In genomic region chr5:135632117-135632796, GRCm38 (mm10) we compare ENCODE assay signal across 8 mouse cellular contexts. TPM values are rescaled to one million over a fixed set of nuclear protein-coding genes. Genes with fewer than 3 reads are reported as not detected.
DNase-seq lines count a peak whose midpoint lies in the region; ATAC-seq lines count a peak whose summit lies in the region.

TSS of gene Rhbdd2 (plus strand) at chr5:135632618.

- peak; percentile 98 to 99 for DNase-seq in adrenal gland, adult (ENCODE audit: inconsistent age in 2 of 2, low spot score in 1 of 2)
- peak; percentile 99 for DNase-seq in embryo, embryonic 10.5 days (ENCODE audit: low spot score)
- DNase-seq in gastrocnemius, postnatal 14 days, result peak; percentile 98
- peak; percentile 94 to 99 for DNase-seq in left cerebral cortex, postnatal 10 days (ENCODE audit: extremely low spot score in 1 of 2, low spot score in 2 of 2)
- peak; percentile 95 for DNase-seq in right cerebral cortex, postnatal 25 days
- DNase-seq in urinary bladder, postnatal 4 days (ENCODE audit: low spot score in 2 of 2), result peak; percentile 95 to 98

- intact Hi-C loops in gastrocnemius, postnatal 14 days (cut with DNase I; ENCODE audit: low total_unique reads), result loop anchor here (10.0 kb wide), 1 partner anchor 53 kb away; no protein-coding TSS in a partner anchor
- intact Hi-C loops in left cerebral cortex, postnatal 10 days (cut with DNase I), result loop anchor here (5.0 kb wide), 1 partner anchor 130 kb away; no protein-coding TSS in a partner anchor

- ATAC-seq in inflammation-experienced regulatory T-cells, adult 6 months, result peak; percentile 98
- ATAC-seq in megakaryocyte-erythroid progenitor cell, adult 5-6 weeks (replicated peaks; ENCODE audit: low FRiP score, low TSS enrichment, poor library complexity, severe bottlenecking), result peak; percentile 95

RNA-seq across cellular contexts. Expression of gene Rhbdd2, which starts in this region (rescaled TPM):
- 10 to 100 TPM in 1 of 2 experiments, 1 to 10 TPM in 1; 9.4 to 10.8 TPM for total RNA-seq in gastrocnemius, postnatal 14 days (2021)
- polyA plus RNA-seq in inflammation-experienced regulatory T-cells, adult 6 months (2017; shearing (Covaris generic)), result 10 to 100 TPM; 17.8 to 27.3 (median 26.2) TPM
- total RNA-seq in left cerebral cortex, postnatal 10 days (2021), result 10 to 100 TPM; 77.6 to 82.7 TPM
- total RNA-seq in megakaryocyte-erythroid progenitor cell, adult 5-6 weeks (2014; fragmentation: Nextera tagmentation), result 25.2 and 47.5 TPM in 2 replicates
- 9.5 and 11.2 TPM in 2 replicates for total RNA-seq in megakaryocyte-erythroid progenitor cell, adult 5-6 weeks (2017)

Comparison
In these comparisons a context has a peak if more than half of its experiments do, and no peak if none do; other contexts are left out.
1. Peak in every context shown above with its lines: DNase-seq and ATAC-seq.